In the genomic region with DNA sequence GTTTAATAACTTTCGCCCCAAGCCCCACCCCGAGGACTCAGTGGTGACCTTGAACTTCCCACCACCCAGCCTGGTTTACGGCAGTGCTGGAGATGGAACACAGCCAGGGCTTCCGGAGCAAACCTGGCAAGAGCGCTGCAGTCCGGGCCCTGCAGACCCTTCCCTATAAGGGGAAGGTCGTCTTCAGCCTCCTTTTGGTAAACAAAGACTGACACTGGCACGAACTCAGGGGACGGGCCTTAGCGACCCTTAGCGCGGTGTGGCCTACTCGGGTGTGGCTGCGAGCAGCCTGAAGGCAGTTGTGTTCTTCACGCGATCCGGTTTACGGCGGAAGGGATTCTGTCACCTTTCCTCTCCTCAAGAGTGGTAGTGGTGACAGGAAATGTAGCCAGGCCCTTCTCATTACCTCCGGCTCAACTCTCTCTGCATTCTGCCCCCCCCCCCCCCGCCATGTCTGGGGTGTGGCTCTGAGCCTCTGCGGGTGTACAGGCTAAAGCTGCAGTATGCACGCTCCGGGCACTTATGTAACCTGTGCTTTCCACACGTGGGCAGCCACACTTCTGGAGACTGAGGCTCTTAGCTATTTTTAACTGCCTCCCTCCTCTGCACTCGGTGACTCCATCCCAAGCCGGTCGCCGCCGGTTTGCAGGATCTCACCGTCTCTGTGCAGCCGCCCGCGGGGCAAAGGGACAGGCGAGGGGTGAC, we compare ENCODE assay signal across 8 mouse cellular contexts. TPM values are rescaled to one million over a fixed set of nuclear protein-coding genes. Genes with fewer than 3 reads are reported as not detected.
A peak's percentile ranks its signal among the peaks of the same experiment; 100 is the strongest.
DNase-seq lines count a peak whose midpoint lies in the region; ATAC-seq and TF ChIP-seq lines count a peak whose summit lies in the region.

Gene Mpc1 (plus strand): TSS at position 84 of the 705 bp plus-strand sequence.

- H3K4me1 ChIP-seq in forebrain, embryonic 12.5 days = peaks cover 19% of the 10 kb centered on the region
- H3K4me1 ChIP-seq in heart, postnatal 0 days (ENCODE audit: control insufficient read depth, insufficient read depth) = peaks cover 11% of the 10 kb centered on the region; the same call in 1 of the 2 replicates
- H3K4me1 ChIP-seq in liver, embryonic 14.5 days (replicated peaks; ENCODE audit: control insufficient read depth in 2 of 2, insufficient read depth in 2 of 2, low read length in 1 of 2) = peaks cover 6 to 7% of the 10 kb centered on the region in 2 experiments
- peaks cover 10% of the 10 kb centered on the region; the same call in 1 of the 2 replicates for H3K4me1 ChIP-seq in neural tube, embryonic 11.5 days (ENCODE audit: control insufficient read depth, insufficient read depth, low read length)

- peak within 1 kb of the TSS; percentile 81 for H3K27ac ChIP-seq in forebrain, embryonic 12.5 days
- peak within 1 kb of the TSS; percentile 99 for H3K27ac ChIP-seq in heart, postnatal 0 days (ENCODE audit: low read depth)
- H3K27ac ChIP-seq in liver, embryonic 14.5 days = peak within 1 kb of the TSS; percentile 73
- peak within 1 kb of the TSS; percentile 51 for H3K27ac ChIP-seq in neural tube, embryonic 11.5 days (ENCODE audit: low read depth, low read length)

- TF ChIP-seq EP300 in heart, postnatal 0 days (IDR thresholded peaks at IDR 0.05; ENCODE audit: low read depth) = peak; percentile 83
- no peak for TF ChIP-seq EP300 in liver, embryonic 14.5 days (IDR thresholded peaks at IDR 0.05; ENCODE audit: low read depth)

- H3K4me3 ChIP-seq in forebrain, embryonic 12.5 days (replicated peaks) = peak within 1 kb of the TSS; percentile 77
- peak within 1 kb of the TSS; percentile 85 for H3K4me3 ChIP-seq in heart, postnatal 0 days (ENCODE audit: low read depth, low read length)
- H3K4me3 ChIP-seq in liver, embryonic 14.5 days (ENCODE audit: insufficient read depth in 1 of 2, low read depth in 2 of 2, low read length in 2 of 2) = peak within 1 kb of the TSS; percentile 81 to 85
- H3K4me3 ChIP-seq in neural tube, embryonic 11.5 days (ENCODE audit: low read depth, low read length) = peak within 1 kb of the TSS; percentile 75

- H3K9me3 ChIP-seq in forebrain, embryonic 12.5 days = no peaks in the 10 kb centered on the region
- H3K9me3 ChIP-seq in heart, postnatal 0 days (replicated peaks; ENCODE audit: control insufficient read depth, low read length) = no peaks in the 10 kb centered on the region
- no peaks in the 10 kb centered on the region for H3K9me3 ChIP-seq in liver, embryonic 14.5 days (ENCODE audit: control insufficient read depth, low read length)
- H3K9me3 ChIP-seq in neural tube, embryonic 11.5 days (ENCODE audit: control insufficient read depth, low read length) = no peaks in the 10 kb centered on the region

- TF ChIP-seq CTCF in heart, postnatal 0 days (IDR thresholded peaks at IDR 0.05; ENCODE audit: low read depth) = no peak
- no peak for TF ChIP-seq CTCF in liver, embryonic 14.5 days (IDR thresholded peaks at IDR 0.05; ENCODE audit: low read depth)

- DNase-seq in ES-CJ7 (ENCODE audit: low read depth, low spot score) = peak; percentile 86
- peak; percentile 45 for DNase-seq in c-Kit-positive CD71-positive TER-119-negative erythroid progenitor cells, embryonic 14.5 days (ENCODE audit: low read depth)
- DNase-seq in heart, postnatal 0 days (ENCODE audit: low spot score) = peak; percentile 94
- DNase-seq in kidney, postnatal 36 days = peak; percentile 89 to 96
- DNase-seq in liver, embryonic 14.5 days (ENCODE audit: low read depth in 3 of 3, low spot score in 3 of 3) = peak in 1 of 3 experiments; percentile 43
- DNase-seq in neural tube, embryonic 11.5 days (ENCODE audit: low spot score) = peak; percentile 66
- DNase-seq in telencephalon, adult 2 months (ENCODE audit: low read depth, low spot score) = peak; percentile 95

- H3K36me3 ChIP-seq in forebrain, embryonic 12.5 days (replicated peaks) = no peaks in the 10 kb centered on the region
- H3K36me3 ChIP-seq in heart, postnatal 0 days (replicated peaks; ENCODE audit: control insufficient read depth, insufficient read depth, low read length) = no peaks in the 10 kb centered on the region
- no peaks in the 10 kb centered on the region for H3K36me3 ChIP-seq in liver, embryonic 14.5 days (replicated peaks; ENCODE audit: control insufficient read depth, insufficient read depth, low read depth)
- no peaks in the 10 kb centered on the region for H3K36me3 ChIP-seq in neural tube, embryonic 11.5 days (ENCODE audit: control insufficient read depth, insufficient read depth, low read length)

- ATAC-seq in forebrain, embryonic 12.5 days (ENCODE audit: low FRiP score) = peak; percentile 78
- peak; percentile 84 for ATAC-seq in heart, postnatal 0 days (ENCODE audit: insufficient read depth, low read depth)
- peak; percentile 67 for ATAC-seq in liver, embryonic 14.5 days (ENCODE audit: insufficient read depth)
- no peak; the same call in none of the 2 replicates for ATAC-seq in neural tube, embryonic 11.5 days (ENCODE audit: insufficient read depth, low FRiP score, low TSS enrichment)

- 1% methylated on average over 34 of the region's 35 CpGs for WGBS in forebrain, embryonic 12.5 days
- under 1% methylated on average over 34 of the region's 35 CpGs for WGBS in heart, postnatal 0 days
- under 1% methylated on average over 34 of the region's 35 CpGs for WGBS in liver, embryonic 14.5 days (ENCODE audit: insufficient replicate concordance)
- 1% methylated on average over 34 of the region's 35 CpGs for WGBS in neural tube, embryonic 11.5 days

- peak within 1 kb of the TSS; percentile 79 for H3K9ac ChIP-seq in forebrain, embryonic 12.5 days
- peak within 1 kb of the TSS; percentile 87 for H3K9ac ChIP-seq in heart, postnatal 0 days (replicated peaks; ENCODE audit: low read depth, low read length)
- peak within 1 kb of the TSS; percentile 92 for H3K9ac ChIP-seq in liver, embryonic 14.5 days (replicated peaks)
- peak within 1 kb of the TSS; percentile 72 for H3K9ac ChIP-seq in neural tube, embryonic 11.5 days (ENCODE audit: low read length)

- H3K27me3 ChIP-seq in forebrain, embryonic 12.5 days = peaks cover 15% of the 10 kb centered on the region; the same call in 1 of the 2 replicates
- no peaks in the 10 kb centered on the region for H3K27me3 ChIP-seq in heart, postnatal 0 days (ENCODE audit: control insufficient read depth, insufficient read depth, low read length)
- H3K27me3 ChIP-seq in liver, embryonic 14.5 days (ENCODE audit: control insufficient read depth, insufficient read depth, low read length) = no peaks in the 10 kb centered on the region
- no peaks in the 10 kb centered on the region; the same call in 1 of the 2 replicates for H3K27me3 ChIP-seq in neural tube, embryonic 11.5 days (ENCODE audit: control insufficient read depth, insufficient read depth, low read length)

- H3K4me2 ChIP-seq in forebrain, embryonic 12.5 days = peak within 1 kb of the TSS; percentile 99
- H3K4me2 ChIP-seq in heart, postnatal 0 days (ENCODE audit: low read depth, low read length) = peak within 1 kb of the TSS; percentile 90
- H3K4me2 ChIP-seq in liver, embryonic 14.5 days (ENCODE audit: low read depth) = peak within 1 kb of the TSS; percentile 99
- H3K4me2 ChIP-seq in neural tube, embryonic 11.5 days (ENCODE audit: low read depth) = peak within 1 kb of the TSS; percentile 100

RNA-seq across cellular contexts. Expression of gene Mpc1, which starts in this region (rescaled TPM):
- polyA plus RNA-seq in forebrain, embryonic 12.5 days (2016; fragmentation: Nextera tagmentation; extraction: Ambion mirVana) = 122 and 124 TPM in 2 replicates
- 878 and 986 TPM in 2 replicates for total RNA-seq in heart, postnatal 0 days (2014; rRNA removed; ENCODE audit: low replicate concordance)
- polyA plus RNA-seq in heart, postnatal 0 days (2015; fragmentation: Nextera tagmentation; extraction: Ambion mirVana) = 744 and 806 TPM in 2 replicates
- polyA plus RNA-seq in liver, embryonic 14.5 days (2012; rRNA removed) = 45.9 and 50.5 TPM in 2 replicates
- 150 and 151 TPM in 2 replicates for polyA plus RNA-seq in liver, embryonic 14.5 days (2014; fragmentation: Nextera tagmentation; extraction: Ambion mirVana)
- polyA plus RNA-seq in neural tube, embryonic 11.5 days (2014; fragmentation: Nextera tagmentation; extraction: Ambion mirVana) = 114 and 128 TPM in 2 replicates
